Mouse (Mus musculus) kidney, postnatal 0 days (tissue): ENCODE measurements around the gene Tnnc1. TPM values are rescaled to one million over a fixed set of nuclear protein-coding genes. Genes with fewer than 3 reads are reported as not detected.

ENCODE experiments used
- ATAC-seq: fragments of 200-750 bp; cut with Nextera tagmentation; replicated peaks from 2 replicates; pipeline ENCODE4 v1.8.0; 2017; ENCODE audit warnings: low read depth, moderate number of reproducible peaks, moderate TSS enrichment, moderate library complexity; ENCODE audit not compliant: low FRiP score
- DNase-seq: peaks from one replicate; pipeline ENCODE4 v3.0.0-alpha.2; 2016; ENCODE audit warnings: low spot score
- H3K27ac ChIP-seq: fragments of 300-500 bp; sonication (generic); 2 replicates; pipeline ENCODE4 v1.5.1; 2014; ENCODE audit warnings: mild to moderate bottlenecking
- H3K27me3 ChIP-seq: fragments of 300-500 bp; sonication (generic); 2 replicates; pipeline ENCODE4 v1.6.1; 2014; ENCODE audit warnings: low read length, mixed read lengths; ENCODE audit not compliant: insufficient read depth
- H3K36me3 ChIP-seq: fragments of 300-500 bp; sonication (generic); 2 replicates; pipeline ENCODE4 v1.6.1; 2014; ENCODE audit warnings: low read length, mixed read lengths; ENCODE audit not compliant: insufficient read depth
- H3K4me1 ChIP-seq: fragments of 300-500 bp; sonication (generic); replicated peaks from 2 replicates; pipeline ENCODE4 v1.6.1; 2014; ENCODE audit warnings: antibody characterized with exemption, low read length, mixed read lengths; ENCODE audit not compliant: insufficient read depth
- H3K4me2 ChIP-seq: fragments of 300-500 bp; sonication (generic); 2 replicates; pipeline ENCODE4 v1.6.1; 2014; ENCODE audit warnings: mild to moderate bottlenecking, low read length, moderate library complexity, mixed read lengths
- H3K4me3 ChIP-seq: fragments of 300-500 bp; sonication (generic); replicated peaks from 2 replicates; pipeline ENCODE4 v1.5.1; 2014; ENCODE audit warnings: low read depth, low read length
- H3K9ac ChIP-seq: fragments of 300-500 bp; sonication (generic); 2 replicates; pipeline ENCODE4 v1.6.1; 2014; ENCODE audit warnings: low read depth, low read length
- H3K9me3 ChIP-seq: fragments of 300-500 bp; sonication (generic); replicated peaks from 2 replicates; pipeline ENCODE4 v1.6.1; 2016; ENCODE audit warnings: low read length, inconsistent platforms, mixed read lengths
- CTCF ChIP-seq: IDR thresholded peaks from 2 replicates; pipeline ENCODE4 v1.5.1; 2016; ENCODE audit warnings: antibody characterized with exemption, low read depth, mild to moderate bottlenecking, moderate library complexity
- WGBS: fragments of 180-500 bp; shearing (Covaris S2); extraction: QIAGEN DNeasy Blood & Tissue Kit; methylation state at CpG from one replicate; pipeline ENCODE4 v1.1.7; 2014; 5-methylcytosine and 5-hydroxymethylcytosine counted together
- polyA plus RNA-seq: library from polyadenylated mRNA; unstranded; fragments of >200 nt; fragmentation: Nextera tagmentation; extraction: Ambion mirVana; gene quantifications from 2 replicates; pipeline ENCODE4 v1.2.1, GENCODE M21; 2015

Gene Tnnc1
- polyA plus RNA-seq, 1 experiment from 2014 or later, result 0.95 TPM

GRCm38 (mm10) chr14:31213868-31214267 is 5.8 kb downstream of the Tnnc1 start:
- no peak for TF ChIP-seq CTCF
- H3K9ac ChIP-seq, result no peak overlapping the region
- 74% methylated on average over 8 of the region's 8 CpGs for WGBS

GRCm38 (mm10) chr14:31214684-31215083 is 6.6 kb downstream of the Tnnc1 start:
- TF ChIP-seq CTCF, result no peak
- Histone ChIP-seq H3K4me3 (no peak overlapping the region), H3K36me3 (no peaks in the 10 kb centered on the region), H3K27me3 (no peaks in the 10 kb centered on the region), H3K9ac (no peak overlapping the region), H3K4me1 (no peaks in the 10 kb centered on the region), H3K4me2 (no peak overlapping the region), H3K27ac (no peak overlapping the region), H3K9me3 (no peaks in the 10 kb centered on the region)
- DNase-seq (no peak), ATAC-seq (no peak)
- WGBS, result 83% methylated on average over 3 of the region's 3 CpGs

More at GRCm38 (mm10) chr14:31213868-31214267, 5.8 kb downstream of the Tnnc1 start:
- no peak overlapping the region for H3K4me2 ChIP-seq
- no peaks in the 10 kb centered on the region for H3K27me3 ChIP-seq
- H3K4me1 ChIP-seq, result no peaks in the 10 kb centered on the region
- DNase-seq (no peak), ATAC-seq (no peak)
- H3K4me3 ChIP-seq, result no peak overlapping the region
- H3K36me3 ChIP-seq, result no peaks in the 10 kb centered on the region
- no peak overlapping the region for H3K27ac ChIP-seq
- no peaks in the 10 kb centered on the region for H3K9me3 ChIP-seq

GRCm38 (mm10) chr14:31215157-31216002 is 7.3 kb downstream of the Tnnc1 start:
- TF ChIP-seq CTCF, result peak; percentile 93
- peak; percentile 84 for DNase-seq
- H3K4me3 ChIP-seq, result no peak overlapping the region
- no peaks in the 10 kb centered on the region for H3K4me1 ChIP-seq
- H3K9me3 ChIP-seq, result no peaks in the 10 kb centered on the region
- ATAC-seq, result 0 out of 2 replicates have a peak, but pooled peaks have one; percentile 44
- H3K36me3 ChIP-seq, result no peaks in the 10 kb centered on the region
- H3K4me2 ChIP-seq, result no peak overlapping the region
- WGBS, result 32% methylated on average over 15 of the region's 15 CpGs
- no peak overlapping the region for H3K27ac ChIP-seq
- H3K9ac ChIP-seq, result no peak overlapping the region
- no peaks in the 10 kb centered on the region for H3K27me3 ChIP-seq

- DNase-seq, result no peak
- Histone ChIP-seq H3K4me3 (0 out of 2 replicates have a peak within 1 kb of the TSS, but pooled peaks have one; percentile 1), H3K4me2 (peak within 1 kb of the TSS; percentile 46), H3K9ac (no peak within 1 kb of the TSS), H3K36me3 (no peaks in the 10 kb centered on the region), H3K9me3 (no peaks in the 10 kb centered on the region), H3K4me1 (no peaks in the 10 kb centered on the region), H3K27ac (0 out of 2 replicates have a peak within 1 kb of the TSS, but pooled peaks have one; percentile 19), H3K27me3 (no peaks in the 10 kb centered on the region)
- ATAC-seq, result no peak
- TF ChIP-seq CTCF, result no peak
- 67% methylated on average over 2 of the region's 2 CpGs for WGBS
These were observed 8.7 kb downstream of the Tnnc1 start, which contains the start of gene Nisch for GRCm38 (mm10) chr14:31216846-31217245. Gene Nisch (minus strand): TSS chr14:31216946.

- DNase-seq (peak; percentile 91), ATAC-seq (peak; percentile 83)
- 0 out of 2 replicates have a peak within 1 kb of the TSS, but pooled peaks have one; percentile 1 for H3K9ac ChIP-seq
- no peaks in the 10 kb centered on the region for H3K4me1 ChIP-seq
- no peaks in the 10 kb centered on the region for H3K36me3 ChIP-seq
- no peaks in the 10 kb centered on the region for H3K27me3 ChIP-seq
- H3K27ac ChIP-seq, result no peak within 1 kb of the TSS
- H3K4me2 ChIP-seq, result peak within 1 kb of the TSS; percentile 46
- 0 out of 2 replicates have a peak within 1 kb of the TSS, but pooled peaks have one; percentile 1 for H3K4me3 ChIP-seq
- TF ChIP-seq CTCF, result peak; percentile 88
- whole genome bisulfite sequencing, result 7% methylated on average over 11 of the region's 11 CpGs
- H3K9me3 ChIP-seq, result no peaks in the 10 kb centered on the region
These were observed 9.6 kb downstream of the Tnnc1 start, which contains the start of gene Sema3g for GRCm38 (mm10) chr14:31217666-31218065. Gene Sema3g (plus strand): TSS chr14:31217860.

- no peak for TF ChIP-seq CTCF
- ATAC-seq, result peak; percentile 89
- peaks cover 16% of the 10 kb centered on the region for H3K4me1 ChIP-seq
- H3K9ac ChIP-seq, result no peak overlapping the region
- WGBS, result 15% methylated on average over 4 of the region's 4 CpGs
- no peak overlapping the region for H3K4me3 ChIP-seq
- H3K9me3 ChIP-seq, result no peaks in the 10 kb centered on the region
- no peaks in the 10 kb centered on the region for H3K27me3 ChIP-seq
- no peaks in the 10 kb centered on the region for H3K36me3 ChIP-seq
- peak; percentile 89 for DNase-seq
- no peak overlapping the region for H3K4me2 ChIP-seq
- peak overlapping the region; percentile 82 for H3K27ac ChIP-seq
These were observed 18.9 kb downstream of the Tnnc1 start for GRCm38 (mm10) chr14:31226978-31227377.
